Mouse (Mus musculus) forebrain, embryonic 11.5 days (tissue): ENCODE results near the gene Rcsd1. TPM values are rescaled to one million over a fixed set of nuclear protein-coding genes. Genes with fewer than 3 reads are reported as not detected.

Experiments used
- ATAC-seq: fragments of 200-750 bp; cut with Nextera tagmentation; replicated peaks from 2 replicates; pipeline ENCODE4 v1.8.0; 2017; ENCODE audit warnings: moderate TSS enrichment; ENCODE audit not compliant: low FRiP score
- DNase-seq: peaks from one replicate; pipeline ENCODE4 v3.0.0-alpha.2; 2017; ENCODE audit warnings: low spot score
- H3K27ac ChIP-seq: fragments of 300-500 bp; sonication (generic); 2 replicates; pipeline ENCODE4 v1.5.1; 2014; ENCODE audit warnings: low read depth, low read length
- H3K27me3 ChIP-seq: fragments of 300-500 bp; sonication (generic); 2 replicates; pipeline ENCODE4 v1.6.1; 2014; ENCODE audit warnings: mild to moderate bottlenecking, low read length, mixed read lengths; ENCODE audit not compliant: control insufficient read depth, insufficient read depth
- H3K36me3 ChIP-seq: fragments of 300-500 bp; sonication (generic); 2 replicates; pipeline ENCODE4 v1.6.1; 2014; ENCODE audit warnings: mild to moderate bottlenecking, low read length, moderate library complexity, mixed read lengths; ENCODE audit not compliant: control insufficient read depth, insufficient read depth
- H3K4me1 ChIP-seq: fragments of 300-500 bp; sonication (generic); replicated peaks from 2 replicates; pipeline ENCODE4 v1.6.1; 2014; ENCODE audit warnings: low read length, mixed read lengths; ENCODE audit not compliant: control insufficient read depth, insufficient read depth
- H3K4me2 ChIP-seq: fragments of 300-500 bp; sonication (generic); 2 replicates; pipeline ENCODE4 v1.6.1; 2014; ENCODE audit warnings: low read depth, mild to moderate bottlenecking, low read length, moderate library complexity, mixed read lengths; ENCODE audit not compliant: severe bottlenecking
- H3K4me3 ChIP-seq: fragments of 300-500 bp; sonication (generic); 2 replicates; pipeline ENCODE4 v1.5.1; 2014; ENCODE audit warnings: low read depth, low read length
- H3K9ac ChIP-seq: fragments of 300-500 bp; sonication (generic); 2 replicates; pipeline ENCODE4 v1.6.1; 2014; ENCODE audit warnings: low read length
- H3K9me3 ChIP-seq: fragments of 300-500 bp; sonication (generic); 2 replicates; pipeline ENCODE4 v1.6.1; 2016; ENCODE audit warnings: low read length, mixed read lengths; ENCODE audit not compliant: control insufficient read depth
- WGBS: fragments of 180-500 bp; shearing (Covaris S2); extraction: QIAGEN DNeasy Blood & Tissue Kit; methylation state at CpG from one replicate; pipeline ENCODE4 v1.1.7; 2014; 5-methylcytosine and 5-hydroxymethylcytosine counted together
- polyA plus RNA-seq: library from polyadenylated mRNA; unstranded; fragments of >200 nt; fragmentation: Nextera tagmentation; extraction: Ambion mirVana; gene quantifications from 2 replicates; pipeline ENCODE4 v1.2.1, GENCODE M21; 2014

Rcsd1 gene
- polyA plus RNA-seq, 1 experiment from 2014 or later = 7.2 TPM

DNA sequence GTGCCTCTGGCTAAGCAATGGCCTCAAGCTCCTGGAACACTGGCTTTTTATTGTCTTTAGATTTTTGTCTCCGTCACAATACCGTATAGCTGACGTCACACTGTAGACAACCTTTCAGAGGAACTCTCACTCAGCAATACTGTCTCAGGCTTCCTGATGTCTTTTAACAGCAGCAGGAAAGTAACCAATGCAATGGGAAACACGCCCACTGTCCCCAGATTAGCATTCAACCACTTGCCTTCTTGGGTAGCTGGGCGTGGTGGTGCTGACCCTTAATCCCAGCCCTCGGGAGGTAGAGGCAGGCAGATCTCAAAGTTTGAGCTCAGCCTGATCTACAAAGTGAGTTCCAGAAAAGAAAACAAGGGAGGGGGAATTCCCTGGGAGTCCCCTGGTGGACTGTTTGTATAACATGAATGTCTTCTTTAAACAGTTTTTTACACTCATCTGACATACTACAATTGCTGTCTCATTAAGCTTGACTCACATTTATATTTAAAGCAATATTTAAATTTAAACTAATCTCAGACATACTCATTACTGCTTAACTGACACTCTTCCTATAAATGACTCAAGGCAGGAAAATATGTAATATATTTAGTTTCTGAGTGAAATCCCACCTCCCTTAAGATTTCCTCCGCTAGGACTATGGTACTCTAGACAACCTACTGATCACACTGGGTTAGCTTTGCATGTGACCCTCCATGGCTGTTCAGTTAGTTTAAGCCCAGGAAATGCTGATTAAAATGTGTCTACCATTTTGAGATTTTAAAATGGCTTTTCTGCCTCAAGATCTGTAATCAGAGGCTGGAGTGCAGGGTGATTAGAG lies 99.8 kb downstream of the Rcsd1 start:
- H3K4me1 ChIP-seq = peaks cover 11% of the 10 kb centered on the region; the same call in 1 of the 2 replicates
- ATAC-seq (peak; percentile 56), DNase-seq (no peak)
- H3K9me3 ChIP-seq = no peaks in the 10 kb centered on the region
- H3K27ac ChIP-seq = peak overlapping the region; percentile 68
- H3K4me3 ChIP-seq = no peak overlapping the region
- 53% methylated on average over 7 of the region's 7 CpGs for WGBS
- no peak overlapping the region for H3K4me2 ChIP-seq
- no peaks in the 10 kb centered on the region for H3K27me3 ChIP-seq
- peaks cover under 1% of the 10 kb centered on the region; the same call in 1 of the 2 replicates for H3K36me3 ChIP-seq
- H3K9ac ChIP-seq = peak overlapping the region; percentile 24

DNA sequence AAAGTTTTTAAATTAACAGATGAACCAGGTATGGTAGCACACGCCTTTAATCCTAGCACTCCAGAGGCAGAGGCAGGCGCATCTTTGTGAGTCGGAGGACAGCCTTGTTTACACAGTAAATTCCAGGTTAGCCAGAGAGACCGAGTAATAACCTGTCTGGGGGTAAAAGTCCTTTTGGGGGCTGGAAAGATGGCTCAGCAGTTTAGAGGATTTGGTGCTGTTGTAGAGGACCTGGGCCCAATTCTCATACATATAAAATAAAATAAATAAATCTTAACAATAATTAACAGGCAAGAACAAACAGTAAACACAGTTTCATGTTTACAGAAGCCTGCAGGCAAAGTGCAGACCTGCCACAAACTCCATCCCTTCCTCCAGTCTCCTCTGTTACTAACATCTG lies 100.7 kb downstream of the Rcsd1 start:
- Histone ChIP-seq H3K9me3 (no peaks in the 10 kb centered on the region), H3K9ac (no peak overlapping the region), H3K4me1 (peaks cover 11% of the 10 kb centered on the region; the same call in 1 of the 2 replicates), H3K27ac (no peak overlapping the region), H3K4me2 (no peak overlapping the region), H3K27me3 (no peaks in the 10 kb centered on the region), H3K4me3 (no peak overlapping the region), H3K36me3 (no peaks in the 10 kb centered on the region; the same call in 1 of the 2 replicates)
- DNase-seq (no peak), ATAC-seq (no peak)
- WGBS = 92% methylated on average over 4 of the region's 4 CpGs

DNA sequence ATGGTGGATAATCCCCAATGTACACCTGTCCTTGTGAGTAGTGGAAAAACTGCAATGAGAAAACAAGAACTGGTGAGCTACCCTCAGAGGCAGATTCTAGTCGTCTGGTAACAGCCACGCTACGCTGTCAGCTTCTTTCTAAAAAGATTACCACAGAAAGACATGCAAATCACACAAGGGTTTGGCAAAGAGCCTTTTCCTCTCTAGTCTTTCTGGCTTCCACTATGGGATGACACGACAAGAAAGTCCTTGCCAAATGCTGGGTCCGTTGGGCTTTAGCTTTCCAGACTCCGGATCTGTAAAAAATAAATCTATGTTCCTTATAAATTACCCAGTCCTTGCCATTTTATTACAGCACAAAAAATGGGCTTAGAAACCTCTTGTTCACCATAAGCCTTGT lies 103.8 kb downstream of the Rcsd1 start:
- Histone ChIP-seq H3K27ac (no peak overlapping the region), H3K9me3 (no peaks in the 10 kb centered on the region), H3K9ac (no peak overlapping the region), H3K27me3 (no peaks in the 10 kb centered on the region), H3K4me2 (no peak overlapping the region), H3K4me3 (no peak overlapping the region), H3K36me3 (no peaks in the 10 kb centered on the region; the same call in 1 of the 2 replicates), H3K4me1 (peaks cover 6% of the 10 kb centered on the region; the same call in 1 of the 2 replicates)
- no peak for ATAC-seq
- whole genome bisulfite sequencing = 95% methylated on average over 6 of the region's 6 CpGs
- no peak for DNase-seq

DNA sequence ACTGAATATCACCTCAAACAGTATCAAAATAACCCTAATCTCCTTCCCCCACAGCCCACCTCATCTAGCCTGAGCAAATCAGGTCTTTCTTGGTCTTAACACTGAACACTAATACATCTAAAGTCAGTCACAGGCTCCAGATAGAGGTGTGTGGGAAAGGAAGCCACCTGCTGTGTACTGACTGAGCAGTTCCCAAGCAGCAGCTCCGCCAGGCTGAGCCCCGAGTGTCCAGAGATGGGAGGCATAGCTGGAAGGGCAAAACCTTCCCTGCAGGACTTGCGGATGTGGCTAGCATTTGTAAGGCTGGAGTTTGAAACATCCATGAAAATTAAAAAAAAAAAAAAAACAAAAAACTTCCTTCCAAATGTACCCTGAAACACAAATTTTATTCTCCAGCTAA lies 104.4 kb downstream of the Rcsd1 start:
- H3K36me3 ChIP-seq = no peaks in the 10 kb centered on the region; the same call in 1 of the 2 replicates
- peaks cover 2% of the 10 kb centered on the region; the same call in 1 of the 2 replicates for H3K4me1 ChIP-seq
- no peak overlapping the region for H3K9ac ChIP-seq
- H3K4me3 ChIP-seq = no peak overlapping the region
- DNase-seq = no peak
- no peak overlapping the region for H3K27ac ChIP-seq
- H3K27me3 ChIP-seq = no peaks in the 10 kb centered on the region
- WGBS = 76% methylated on average over 3 of the region's 3 CpGs
- H3K4me2 ChIP-seq = no peak overlapping the region
- no peaks in the 10 kb centered on the region for H3K9me3 ChIP-seq
- ATAC-seq = no peak

DNA sequence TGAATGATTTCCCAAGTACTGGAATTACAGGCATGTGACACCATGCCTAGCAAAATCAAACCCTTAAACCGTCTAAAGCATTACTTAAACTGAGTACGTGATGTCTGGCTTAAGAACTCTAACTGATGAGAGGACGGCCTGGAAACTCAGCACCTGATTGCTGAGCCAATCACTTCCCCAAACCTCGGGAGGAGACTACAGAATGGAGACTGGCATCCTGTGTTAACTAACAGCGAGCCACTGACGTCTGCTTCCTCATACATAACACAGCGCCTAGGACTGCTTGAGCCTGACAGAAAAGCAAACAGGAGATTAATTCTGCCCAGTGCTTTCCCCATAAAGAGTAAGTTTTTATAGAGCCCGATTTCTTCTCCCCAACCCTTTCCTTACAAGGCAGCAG lies 105.4 kb downstream of the Rcsd1 start:
- H3K4me3 ChIP-seq = no peak overlapping the region
- H3K36me3 ChIP-seq = no peaks in the 10 kb centered on the region; the same call in 1 of the 2 replicates
- no peak for DNase-seq
- H3K4me2 ChIP-seq = no peak overlapping the region
- no peak overlapping the region for H3K9ac ChIP-seq
- H3K9me3 ChIP-seq = no peaks in the 10 kb centered on the region
- no peaks in the 10 kb centered on the region; the same call in 1 of the 2 replicates for H3K4me1 ChIP-seq
- no peaks in the 10 kb centered on the region for H3K27me3 ChIP-seq
- WGBS = 92% methylated on average over 8 of the region's 8 CpGs
- H3K27ac ChIP-seq = no peak overlapping the region
- no peak for ATAC-seq

DNA sequence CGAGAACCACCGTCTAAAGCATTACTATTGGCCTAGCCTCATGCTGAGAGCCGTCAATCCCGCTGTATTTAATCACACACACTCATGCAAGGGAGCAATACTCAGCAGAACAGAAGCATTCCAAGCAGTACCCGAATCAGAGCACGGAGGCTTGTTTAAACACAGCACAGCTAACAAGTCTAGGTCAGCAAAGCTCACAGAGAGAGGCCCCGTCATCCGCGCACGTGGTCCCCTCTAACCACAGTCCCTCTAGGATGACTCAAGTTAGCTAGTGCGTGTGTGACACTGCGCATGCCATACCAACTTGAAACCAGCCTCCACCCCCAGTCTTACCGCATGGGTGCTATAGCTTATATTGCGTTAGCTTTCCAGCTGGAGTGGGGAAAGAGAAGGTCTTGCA lies 106.3 kb downstream of the Rcsd1 start:
- Histone ChIP-seq H3K27ac (no peak overlapping the region), H3K27me3 (no peaks in the 10 kb centered on the region), H3K4me1 (no peaks in the 10 kb centered on the region), H3K9me3 (no peaks in the 10 kb centered on the region), H3K4me2 (no peak overlapping the region), H3K4me3 (no peak overlapping the region), H3K9ac (no peak overlapping the region), H3K36me3 (no peaks in the 10 kb centered on the region; the same call in 1 of the 2 replicates)
- ATAC-seq (no peak), DNase-seq (no peak)
- 89% methylated on average over 14 of the region's 14 CpGs for WGBS

DNA sequence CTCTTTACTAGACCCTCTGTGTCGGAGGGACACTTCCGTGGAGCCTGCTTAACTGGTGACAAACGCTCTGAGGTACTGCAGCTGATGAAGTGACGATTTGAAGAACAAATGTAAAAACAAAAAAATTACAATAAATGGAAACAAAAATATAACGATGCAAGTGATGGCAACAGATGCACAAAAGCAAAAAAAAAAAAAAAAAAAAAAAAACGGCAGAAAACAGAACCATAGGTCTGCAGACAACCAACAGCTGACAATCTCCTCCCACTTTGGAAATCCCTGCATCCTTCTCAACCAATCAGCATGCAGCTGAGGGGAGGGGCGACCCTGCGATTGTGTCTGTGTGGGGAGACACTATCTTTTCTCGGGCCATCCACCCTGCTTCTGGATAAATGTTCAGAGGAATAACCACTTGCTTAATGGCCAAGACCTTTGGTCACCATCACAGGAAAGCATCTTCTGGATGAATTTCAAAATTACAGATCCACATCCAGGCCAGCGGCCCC lies 107.7 kb downstream of the Rcsd1 start:
- H3K27ac ChIP-seq = no peak overlapping the region
- H3K4me2 ChIP-seq = no peak overlapping the region
- WGBS = 86% methylated on average over 10 of the region's 10 CpGs
- DNase-seq = no peak
- no peaks in the 10 kb centered on the region; the same call in 1 of the 2 replicates for H3K36me3 ChIP-seq
- no peaks in the 10 kb centered on the region for H3K4me1 ChIP-seq
- H3K9ac ChIP-seq = no peak overlapping the region
- no peaks in the 10 kb centered on the region for H3K9me3 ChIP-seq
- H3K4me3 ChIP-seq = no peak overlapping the region
- ATAC-seq = no peak
- H3K27me3 ChIP-seq = no peaks in the 10 kb centered on the region
